Mouse (Mus musculus): ENCODE measurements around the gene Gm16253. TPM values are rescaled to one million over a fixed set of nuclear protein-coding genes. Genes with fewer than 3 reads are reported as not detected.
A peak's percentile ranks its signal among the peaks of the same experiment; 100 is the strongest.
"Not testable (repeated sequence)": the region's sequence is repeated elsewhere in the genome, so short reads cannot be mapped to it uniquely, and the experiment has no call there.

Gm16253 gene
- total RNA-seq, 2 experiments from 2014 or later, result not detected

GRCm38 (mm10) chr3:96596228-96596707, 19.5 kb downstream of the Gm16253 start, which contains the start of gene Ankrd34a:
TSS of gene Ankrd34a (plus strand) at chr3:96596636.
- no peak for ATAC-seq (replicated peaks; ENCODE audit: poor library complexity, severe bottlenecking)

- no peak for ATAC-seq (replicated peaks; ENCODE audit: poor library complexity, severe bottlenecking)
Measured at GRCm38 (mm10) chr3:96596855-96597254, 20.1 kb downstream of the Gm16253 start.

- ATAC-seq (replicated peaks; ENCODE audit: poor library complexity, severe bottlenecking), result no peak
Measured at GRCm38 (mm10) chr3:96597435-96597891, 20.7 kb downstream of the Gm16253 start.

GRCm38 (mm10) chr3:96598156-96599068, 21.6 kb downstream of the Gm16253 start:
- ATAC-seq (replicated peaks; ENCODE audit: poor library complexity, severe bottlenecking), result no peak

- no peak for ATAC-seq (replicated peaks; ENCODE audit: poor library complexity, severe bottlenecking)
Measured at GRCm38 (mm10) chr3:96599069-96599393, 22.2 kb downstream of the Gm16253 start.

GRCm38 (mm10) chr3:96599411-96599810, 22.6 kb downstream of the Gm16253 start:
- ATAC-seq (replicated peaks; ENCODE audit: poor library complexity, severe bottlenecking), result no peak

GRCm38 (mm10) chr3:96600639-96601250, 24.0 kb downstream of the Gm16253 start, which contains the start of gene Lix1l:
TSS of gene Lix1l (plus strand) at chr3:96601149.
- ATAC-seq (replicated peaks; ENCODE audit: poor library complexity, severe bottlenecking), result peak; percentile 92

GRCm38 (mm10) chr3:96601251-96601787, 24.5 kb downstream of the Gm16253 start:
- peak; percentile 6; the same call in 1 of the 2 replicates for ATAC-seq (replicated peaks; ENCODE audit: poor library complexity, severe bottlenecking)

- ATAC-seq (replicated peaks; ENCODE audit: poor library complexity, severe bottlenecking), result no peak
Measured at GRCm38 (mm10) chr3:96601941-96602703, 25.3 kb downstream of the Gm16253 start.

GRCm38 (mm10) chr3:96602704-96603084, 25.9 kb downstream of the Gm16253 start:
- ATAC-seq (replicated peaks; ENCODE audit: poor library complexity, severe bottlenecking), result no peak

- no peak for ATAC-seq (replicated peaks; ENCODE audit: poor library complexity, severe bottlenecking)
Measured at GRCm38 (mm10) chr3:96603311-96603710, 26.5 kb downstream of the Gm16253 start.

- not testable (repeated sequence) for ATAC-seq (replicated peaks; ENCODE audit: poor library complexity, severe bottlenecking)
Measured at GRCm38 (mm10) chr3:96606007-96606406, 29.2 kb downstream of the Gm16253 start.

GRCm38 (mm10) chr3:96606618-96607017, 29.8 kb downstream of the Gm16253 start:
- no peak for ATAC-seq (replicated peaks; ENCODE audit: poor library complexity, severe bottlenecking)

GRCm38 (mm10) chr3:96617941-96618340, 41.2 kb downstream of the Gm16253 start:
- no peak for ATAC-seq (replicated peaks; ENCODE audit: poor library complexity, severe bottlenecking)

- ATAC-seq (replicated peaks; ENCODE audit: poor library complexity, severe bottlenecking), result no peak
Measured at GRCm38 (mm10) chr3:96623201-96623600, 46.4 kb downstream of the Gm16253 start.

GRCm38 (mm10) chr3:96629729-96630600, 53.2 kb downstream of the Gm16253 start, which contains the start of gene Rbm8a:
TSS of gene Rbm8a (plus strand) at chr3:96629933.
- ATAC-seq (replicated peaks; ENCODE audit: poor library complexity, severe bottlenecking), result peak; percentile 99

Data from granulocyte monocyte progenitor cell, adult 5-6 weeks (primary cell).